Mouse (Mus musculus): ENCODE data around the gene Scgb2b19. TPM values are rescaled to one million over a fixed set of nuclear protein-coding genes. Genes with fewer than 3 reads are reported as not detected.
"Not testable (repeated sequence)": the region's sequence is repeated elsewhere in the genome, so short reads cannot be mapped to it uniquely, and the experiment has no call there.

Gene Scgb2b19
- not detected in 2 replicates for polyA plus RNA-seq (2015; fragmentation: Nextera tagmentation; extraction: Ambion mirVana)

DNA sequence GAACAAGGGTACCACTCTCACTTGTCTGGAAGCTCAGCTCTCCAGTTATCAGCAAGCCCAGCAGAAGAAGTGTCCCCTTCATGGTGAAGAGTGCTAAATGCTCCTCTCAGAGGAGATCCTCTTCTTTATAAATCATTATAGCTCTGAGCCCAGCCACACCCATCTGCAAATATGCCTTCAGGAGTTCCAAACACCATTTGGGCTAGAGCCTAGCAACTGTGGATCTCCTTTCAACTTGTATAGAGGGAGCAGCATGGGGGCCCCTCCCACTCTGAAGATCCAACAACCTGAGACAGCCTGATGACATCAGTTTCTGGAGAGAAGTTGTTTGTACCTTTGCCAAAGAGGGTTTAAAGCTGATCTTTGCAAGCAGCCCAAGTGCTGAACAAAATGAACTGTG, at the start of gene Scgb2b19:
TSS of gene Scgb2b19 (minus strand) at position 101 of the 400 bp plus-strand sequence.
- not testable (repeated sequence) for H3K36me3 ChIP-seq; H3K4me1 ChIP-seq; H3K4me3 ChIP-seq; ATAC-seq (ENCODE audit: borderline replicate concordance, extremely low read depth, low FRiP score, low TSS enrichment); H3K9me3 ChIP-seq; H3K9ac ChIP-seq; H3K27me3 ChIP-seq; H3K4me2 ChIP-seq; H3K27ac ChIP-seq

- not testable (repeated sequence) for H3K27me3 ChIP-seq; H3K36me3 ChIP-seq; H3K9ac ChIP-seq; H3K9me3 ChIP-seq; H3K4me2 ChIP-seq; H3K27ac ChIP-seq; H3K4me3 ChIP-seq; ATAC-seq (ENCODE audit: borderline replicate concordance, extremely low read depth, low FRiP score, low TSS enrichment); H3K4me1 ChIP-seq
- 63% methylated on average over 3 of the region's 3 CpGs for WGBS
Measured at GRCm38 (mm10) chr7:33286991-33287390, 6.9 kb upstream of the Scgb2b19 start, which contains the start of gene Scgb1b19. Gene Scgb1b19, plus strand, starts transcription at chr7:33287291.

Other genes with a start within 250 kb of the Scgb2b19 start
- gene Scgb2b17, start 223.8 kb downstream of the Scgb2b19 start, polyA plus RNA-seq (2015; fragmentation: Nextera tagmentation; extraction: Ambion mirVana): not detected in 2 replicates
- gene Scgb1b17, start 216.9 kb downstream of the Scgb2b19 start, polyA plus RNA-seq (2015; fragmentation: Nextera tagmentation; extraction: Ambion mirVana): not detected in 2 replicates
- gene Scgb2b18, start 106.5 kb downstream of the Scgb2b19 start, polyA plus RNA-seq (2015; fragmentation: Nextera tagmentation; extraction: Ambion mirVana): not detected in 2 replicates
- not detected in 2 replicates for gene Scgb1b18, start 94.8 kb downstream of the Scgb2b19 start, polyA plus RNA-seq (2015; fragmentation: Nextera tagmentation; extraction: Ambion mirVana)
- gene Scgb1b19, start 7.0 kb upstream of the Scgb2b19 start, polyA plus RNA-seq (2015; fragmentation: Nextera tagmentation; extraction: Ambion mirVana): not detected in 2 replicates
- not detected in 2 replicates for gene Scgb2b20, start 86.0 kb upstream of the Scgb2b19 start, polyA plus RNA-seq (2015; fragmentation: Nextera tagmentation; extraction: Ambion mirVana)
- not detected in 2 replicates for gene Scgb1b20, start 92.9 kb upstream of the Scgb2b19 start, polyA plus RNA-seq (2015; fragmentation: Nextera tagmentation; extraction: Ambion mirVana)
- gene Scgb2b21, start 240.1 kb upstream of the Scgb2b19 start, polyA plus RNA-seq (2015; fragmentation: Nextera tagmentation; extraction: Ambion mirVana): not detected in 2 replicates

Data from lung, embryonic 15.5 days (tissue).